Comparison of ENCODE assay signal across 18 mouse cellular contexts in genomic region chr7:34988488-34988887, GRCm38 (mm10).
DNase-seq lines count a peak whose midpoint lies in the region; ATAC-seq lines count a peak whose summit lies in the region.
"Had no signal": no experiment of that assay in that cellular context is flagged by ENCODE, and none has a peak within 500 bp of the region (broad histone marks: within the 10 kb centered on the region; RNA-seq: fewer than 3 reads in every experiment).

No protein-coding gene starts in this region.

- H3K4me2 ChIP-seq in hindbrain, embryonic 14.5 days (replicated peaks), result no peak overlapping the region
- no peak overlapping the region for H3K4me2 ChIP-seq in midbrain, embryonic 16.5 days (ENCODE audit: low read length)

- H3K4me3 ChIP-seq in hindbrain, embryonic 14.5 days (replicated peaks; ENCODE audit: low read length), result no peak overlapping the region
- H3K4me3 ChIP-seq in midbrain, embryonic 16.5 days (ENCODE audit: low read depth, low read length), result no peak overlapping the region
- H3K4me3 ChIP-seq: erythroblast, embryonic 14.5 days; heart, adult 2 months had no signal

- 0 out of 2 replicates have a peak, but pooled peaks have one; percentile 47 for ATAC-seq in hindbrain, embryonic 14.5 days (ENCODE audit: low FRiP score)
- ATAC-seq in midbrain, embryonic 16.5 days, result 0 out of 2 replicates have a peak, but pooled peaks have one; percentile 49

- H3K36me3 ChIP-seq in hindbrain, embryonic 14.5 days (replicated peaks; ENCODE audit: control insufficient read depth, insufficient read depth), result no peaks in the 10 kb centered on the region
- no peaks in the 10 kb centered on the region for H3K36me3 ChIP-seq in midbrain, embryonic 16.5 days (ENCODE audit: control insufficient read depth, insufficient read depth, low read length)

- H3K9ac ChIP-seq in hindbrain, embryonic 14.5 days, result peak overlapping the region; percentile 22
- peak overlapping the region; percentile 11; the same call in 1 of the 2 replicates for H3K9ac ChIP-seq in midbrain, embryonic 16.5 days (ENCODE audit: low read depth, low read length)

- peaks cover 19% of the 10 kb centered on the region for H3K4me1 ChIP-seq in hindbrain, embryonic 14.5 days (replicated peaks; ENCODE audit: control insufficient read depth, insufficient read depth, low read length)
- peaks cover 17% of the 10 kb centered on the region for H3K4me1 ChIP-seq in midbrain, embryonic 16.5 days (ENCODE audit: control insufficient read depth, insufficient read depth, low read length)

- H3K9me3 ChIP-seq in hindbrain, embryonic 14.5 days (ENCODE audit: control insufficient read depth, low read length), result no peaks in the 10 kb centered on the region
- H3K9me3 ChIP-seq in midbrain, embryonic 16.5 days (replicated peaks; ENCODE audit: control insufficient read depth, low read length, poor library complexity, severe bottlenecking), result no peaks in the 10 kb centered on the region

- H3K27ac ChIP-seq in hindbrain, embryonic 14.5 days, result peak overlapping the region; percentile 41
- peak overlapping the region; percentile 78 for H3K27ac ChIP-seq in midbrain, embryonic 16.5 days (ENCODE audit: low read length)
- H3K27ac ChIP-seq: heart, adult 2 months had no signal

- peak; percentile 16 to 28 for DNase-seq in cerebellum, postnatal 25 days
- no peak for DNase-seq in cerebellum, adult 8-10 months
- DNase-seq in left cerebral cortex, postnatal 4 days, result peak; percentile 67
- DNase-seq in left cerebral cortex, adult 18-20 months (ENCODE audit: low spot score in 2 of 2), result no peak
- no peak for DNase-seq in hindbrain, embryonic 14.5 days (ENCODE audit: low spot score)
- DNase-seq in layer of hippocampus, adult 11-12 months (ENCODE audit: low spot score), result no peak
- DNase-seq in thymus, postnatal 10 days (ENCODE audit: low spot score in 2 of 2), result no peak
- DNase-seq: adrenal gland, postnatal 25 days; cerebellum, postnatal 36 days; gastrocnemius, postnatal 10 days; heart, adult 2 months; kidney, adult 8-10 months; kidney, postnatal 36 days; lung, adult 2 months; lung, postnatal 36 days; retina, postnatal 1 day had no signal

- H3K27me3 ChIP-seq in hindbrain, embryonic 14.5 days (ENCODE audit: control insufficient read depth, insufficient read depth, low read length), result no peaks in the 10 kb centered on the region
- no peaks in the 10 kb centered on the region for H3K27me3 ChIP-seq in midbrain, embryonic 16.5 days (ENCODE audit: control insufficient read depth, insufficient read depth, low read depth, low read length)

- intact Hi-C loops in left cerebral cortex, postnatal 4 days (cut with DNase I), result no loop called here

- WGBS in hindbrain, embryonic 14.5 days, result 65% methylated on average over 3 of the region's 3 CpGs
- WGBS in midbrain, embryonic 16.5 days, result 59% methylated on average over 3 of the region's 3 CpGs

Comparison
In these comparisons a context has a peak if more than half of its experiments do, and no peak if none do; other contexts are left out.
1. DNase-seq: peak in cerebellum, postnatal 25 days (2 of 2) and left cerebral cortex, postnatal 4 days (single experiment); none in cerebellum, adult 8-10 months (single experiment), left cerebral cortex, adult 18-20 months (0 of 2), hindbrain, embryonic 14.5 days (single experiment), layer of hippocampus, adult 11-12 months (single experiment) and thymus, postnatal 10 days (0 of 2).